In the genomic region with DNA sequence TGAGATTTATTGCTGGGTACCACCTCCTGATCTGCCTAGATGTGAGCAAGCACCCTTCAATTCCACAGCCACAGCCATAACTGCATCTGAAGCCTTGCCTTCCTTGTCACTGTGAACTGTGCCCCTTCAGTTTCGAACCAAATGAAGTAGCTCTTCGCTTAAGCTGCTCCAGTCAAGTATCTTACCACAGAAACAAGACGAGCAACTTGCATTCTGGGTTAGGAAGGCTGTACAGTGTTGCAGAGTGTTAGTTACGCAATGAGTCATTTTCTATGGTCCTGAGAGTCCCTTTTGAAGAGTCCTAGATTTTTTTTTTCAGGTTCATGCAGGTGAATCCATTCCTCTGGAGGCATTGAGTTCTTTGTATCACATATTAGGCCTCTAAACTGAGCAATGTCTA, we compare ENCODE assay signal across 19 mouse cellular contexts.
DNase-seq lines count a peak whose midpoint lies in the region; TF ChIP-seq lines count a peak whose summit lies in the region.
"Had no signal": no experiment of that assay in that cellular context is flagged by ENCODE, and none has a peak within 500 bp of the region (broad histone marks: within the 10 kb centered on the region; RNA-seq: fewer than 3 reads in every experiment).

No protein-coding gene starts in this region.

- peak; percentile 14 for DNase-seq in lung, postnatal 10 days
- no peak for DNase-seq in lung, adult 2 months
- peak; percentile 61 for DNase-seq in lung, postnatal 36 days
- no peak for DNase-seq in kidney, postnatal 36 days
- DNase-seq: adrenal gland, adult 2 months; adrenal gland, postnatal 25 days; cerebellum, adult 11 months; cerebellum, adult 18-20 months; cerebellum, adult 8-10 months; cerebellum, adult 9-11 months; cerebellum, postnatal 14 days; cerebellum, postnatal 36 days; embryo, embryonic 11 days had no signal

- no peak overlapping the region for H3K4me3 ChIP-seq in lung, adult 2 months (replicated peaks; ENCODE audit: extremely low read depth, low read depth, low read length)
- H3K4me3 ChIP-seq in olfactory bulb, adult 2 months (ENCODE audit: insufficient read depth, low read depth, low read length): no peak overlapping the region
- H3K4me3 ChIP-seq: embryonic facial prominence, embryonic 13.5 days; embryonic facial prominence, embryonic 15.5 days; erythroblast, embryonic 14.5 days; forebrain, embryonic 10.5 days; forebrain, embryonic 12.5 days had no signal

- 74% methylated on average over 4 of the region's 4 CpGs for WGBS in lung, adult 2 months
- 62% methylated on average over 4 of the region's 4 CpGs for WGBS in olfactory bulb, adult 2 months

- H3K27ac ChIP-seq in olfactory bulb, adult 2 months (ENCODE audit: insufficient read depth, low read depth, low read length): peak overlapping the region; percentile 18
- H3K27ac ChIP-seq: embryonic facial prominence, embryonic 13.5 days; embryonic facial prominence, embryonic 15.5 days; forebrain, embryonic 10.5 days; forebrain, embryonic 12.5 days had no signal

- TF ChIP-seq CTCF in lung, adult 2 months (IDR thresholded peaks at IDR 0.05; ENCODE audit: insufficient read depth, low read length): no peak
- no peak for TF ChIP-seq CTCF in olfactory bulb, adult 2 months (IDR thresholded peaks at IDR 0.05; ENCODE audit: insufficient read depth, low read depth, low read length)

- H3K4me1 ChIP-seq in lung, adult 2 months (ENCODE audit: control insufficient read depth, insufficient read depth, low read length): no peaks in the 10 kb centered on the region
- peaks cover 49% of the 10 kb centered on the region for H3K4me1 ChIP-seq in olfactory bulb, adult 2 months (ENCODE audit: control insufficient read depth, insufficient read depth, low read length)

- no peak for TF ChIP-seq POLR2A in lung, adult 2 months (IDR thresholded peaks at IDR 0.05; ENCODE audit: borderline replicate concordance, extremely low read depth, low read depth, low read length)
- TF ChIP-seq POLR2A in olfactory bulb, adult 2 months (IDR thresholded peaks at IDR 0.05; ENCODE audit: insufficient read depth, low read depth, low read length): no peak

Comparison
In these comparisons a context has a peak if more than half of its experiments do, and no peak if none do; other contexts are left out.
1. DNase-seq: peak in lung, postnatal 10 days (single experiment) and lung, postnatal 36 days (single experiment); none in lung, adult 2 months (single experiment) and kidney, postnatal 36 days (0 of 2).